In genomic region chr11:83796112-83796511, GRCm38 (mm10) we compare ENCODE assay signal across 1 mouse cellular context.
TF ChIP-seq lines count a peak whose summit lies in the region.

No protein-coding gene starts in this region.

TF ChIP-seq in MEL, 35 proteins besides CTCF, POLR2A, EP300 and RAD21 (continued from another document):
- TF ChIP-seq NRF1 (IDR thresholded peaks at IDR 0.05; ENCODE audit: insufficient read depth, low read depth, low read length, poor library complexity, severe bottlenecking) (no peak), RCOR1 (IDR thresholded peaks at IDR 0.05; ENCODE audit: low read depth, low read length) (no peak), KAT2A (conservative IDR thresholded peaks at IDR 0.05; ENCODE audit: low read depth, low read length) (no peak), TBP (IDR thresholded peaks at IDR 0.05; ENCODE audit: low read depth, low read length) (no peak), NELFE (IDR thresholded peaks at IDR 0.05; ENCODE audit: low read depth, low read length) (no peak), ELF1 (IDR thresholded peaks at IDR 0.05; ENCODE audit: low read depth, low read length) (no peak), USF1 (IDR thresholded peaks at IDR 0.05; ENCODE audit: low read depth, low read length) (no peak), SMC3 (IDR thresholded peaks at IDR 0.05; ENCODE audit: low read depth, low read length) (no peak), MAX (IDR thresholded peaks at IDR 0.05; ENCODE audit: low read length) (no peak), CHD2 (IDR thresholded peaks at IDR 0.05; ENCODE audit: low read length) (no peak), MYB (IDR thresholded peaks at IDR 0.05; ENCODE audit: low read depth, low read length) (no peak)
